Mouse (Mus musculus) MEL (cell line): ENCODE measurements around the gene Gm20388.

Source experiments
- BHLHE40 ChIP-seq: IDR thresholded peaks from 2 replicates; pipeline ENCODE4 v1.6.1; 2012; ENCODE audit warnings: low read depth, mild to moderate bottlenecking, inconsistent platforms, low read length, improper control_type of control experiment, borderline replicate concordance
- CTCF ChIP-seq, 3 experiments: IDR thresholded peaks in 2 of 3; conservative IDR thresholded peaks in 1 of 3; 2 replicates each; pipeline ENCODE4 v1.5.1; 2011 to 2012; ENCODE audit warnings: low read length in 3 of 3, low read depth in 2 of 3, mild to moderate bottlenecking in 2 of 3, improper control_type of control experiment in 1 of 3, inconsistent platforms in 1 of 3, mixed read lengths in 1 of 3, moderate library complexity in 1 of 3; ENCODE audit not compliant: control insufficient read depth in 1 of 3, insufficient read depth in 1 of 3, poor library complexity in 1 of 3, severe bottlenecking in 1 of 3
- ETS1 ChIP-seq: IDR thresholded peaks from 2 replicates; pipeline ENCODE4 v1.6.1; 2012; ENCODE audit warnings: low read depth, mild to moderate bottlenecking, inconsistent platforms, low read length, improper control_type of control experiment, moderate library complexity
- GABPA ChIP-seq: IDR thresholded peaks from 2 replicates; pipeline ENCODE4 v1.6.1; 2012; ENCODE audit warnings: low read depth, mild to moderate bottlenecking, inconsistent platforms, low read length, improper control_type of control experiment, moderate library complexity
- GATA1 ChIP-seq: IDR thresholded peaks from 2 replicates; pipeline ENCODE4 v1.6.1; 2011; ENCODE audit warnings: low read depth, low read length, improper control_type of control experiment
- JUND ChIP-seq: IDR thresholded peaks from 2 replicates; pipeline ENCODE4 v1.6.1; 2011; ENCODE audit warnings: low read depth, mild to moderate bottlenecking, improper control_type of control experiment, low read length
- KAT2A ChIP-seq: conservative IDR thresholded peaks from 2 replicates; pipeline ENCODE4 v1.6.1; 2012; ENCODE audit warnings: low read depth, low read length, improper control_type of control experiment, inconsistent platforms
- MAX ChIP-seq: IDR thresholded peaks from 2 replicates; pipeline ENCODE4 v1.6.1; 2011; ENCODE audit warnings: low read length, improper control_type of control experiment
- NELFE ChIP-seq: IDR thresholded peaks from 2 replicates; pipeline ENCODE4 v1.6.1; 2011; ENCODE audit warnings: low read depth, low read length, improper control_type of control experiment
- NRF1 ChIP-seq: IDR thresholded peaks from 2 replicates; pipeline ENCODE4 v1.6.1; 2014; ENCODE audit warnings: low read depth, mild to moderate bottlenecking, inconsistent platforms, low read length, improper control_type of control experiment, moderate library complexity; ENCODE audit not compliant: poor library complexity, insufficient read depth, severe bottlenecking
- POLR2A ChIP-seq, 2 experiments: IDR thresholded peaks; 2 replicates each; pipeline ENCODE4 v1.6.1; 2011 to 2012; ENCODE audit warnings: low read length in 2 of 2, mild to moderate bottlenecking in 2 of 2, control low read depth in 1 of 2, improper control_type of control experiment in 1 of 2, low read depth in 1 of 2, moderate library complexity in 1 of 2; ENCODE audit not compliant: control insufficient read depth in 1 of 2, insufficient read depth in 1 of 2, poor library complexity in 1 of 2
- POLR2AphosphoS5 ChIP-seq: IDR thresholded peaks from 2 replicates; pipeline ENCODE4 v1.6.1; 2012; ENCODE audit warnings: low read depth, borderline replicate concordance, mild to moderate bottlenecking, inconsistent platforms, low read length, moderate library complexity, mixed read lengths
- TAL1 ChIP-seq: IDR thresholded peaks from 2 replicates; pipeline ENCODE4 v1.6.1; 2012; ENCODE audit warnings: mild to moderate bottlenecking, inconsistent platforms, low read length, moderate library complexity, mixed read lengths
- ZKSCAN1 ChIP-seq: IDR thresholded peaks from 2 replicates; pipeline ENCODE4 v1.6.1; 2012; ENCODE audit warnings: low read depth, mild to moderate bottlenecking, inconsistent platforms, low read length, improper control_type of control experiment, moderate library complexity

DNA sequence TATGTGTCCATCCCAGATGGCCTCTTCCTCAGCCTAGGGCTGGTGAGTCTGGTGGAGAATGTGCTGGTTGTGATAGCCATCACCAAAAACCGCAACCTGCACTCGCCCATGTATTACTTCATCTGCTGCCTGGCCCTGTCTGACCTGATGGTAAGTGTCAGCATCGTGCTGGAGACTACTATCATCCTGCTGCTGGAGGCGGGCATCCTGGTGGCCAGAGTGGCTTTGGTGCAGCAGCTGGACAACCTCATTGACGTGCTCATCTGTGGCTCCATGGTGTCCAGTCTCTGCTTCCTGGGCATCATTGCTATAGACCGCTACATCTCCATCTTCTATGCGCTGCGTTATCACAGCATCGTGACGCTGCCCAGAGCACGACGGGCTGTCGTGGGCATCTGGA, 3497.0 kb downstream of the Gm20388 start:
- TF ChIP-seq CTCF (IDR thresholded peaks at IDR 0.05 in 2 of 3, conservative IDR thresholded peaks at IDR 0.05 in 1 of 3; ENCODE audit: control insufficient read depth in 1 of 3, insufficient read depth in 1 of 3, low read depth in 2 of 3, low read length in 3 of 3, poor library complexity in 1 of 3, severe bottlenecking in 1 of 3) (no peak), POLR2AphosphoS5 (no peak), NRF1 (no peak), MAX (no peak), BHLHE40 (no peak), ETS1 (no peak), GABPA (no peak), POLR2A (IDR thresholded peaks at IDR 0.05; ENCODE audit: control insufficient read depth in 1 of 2, insufficient read depth in 1 of 2, low read depth in 1 of 2, low read length in 2 of 2, poor library complexity in 1 of 2) (no peak), TAL1 (no peak), ZKSCAN1 (no peak), GATA1 (no peak), JUND (no peak), KAT2A (no peak), NELFE (no peak)
